Mouse (Mus musculus): ENCODE results near the gene Kcp.

DNA sequence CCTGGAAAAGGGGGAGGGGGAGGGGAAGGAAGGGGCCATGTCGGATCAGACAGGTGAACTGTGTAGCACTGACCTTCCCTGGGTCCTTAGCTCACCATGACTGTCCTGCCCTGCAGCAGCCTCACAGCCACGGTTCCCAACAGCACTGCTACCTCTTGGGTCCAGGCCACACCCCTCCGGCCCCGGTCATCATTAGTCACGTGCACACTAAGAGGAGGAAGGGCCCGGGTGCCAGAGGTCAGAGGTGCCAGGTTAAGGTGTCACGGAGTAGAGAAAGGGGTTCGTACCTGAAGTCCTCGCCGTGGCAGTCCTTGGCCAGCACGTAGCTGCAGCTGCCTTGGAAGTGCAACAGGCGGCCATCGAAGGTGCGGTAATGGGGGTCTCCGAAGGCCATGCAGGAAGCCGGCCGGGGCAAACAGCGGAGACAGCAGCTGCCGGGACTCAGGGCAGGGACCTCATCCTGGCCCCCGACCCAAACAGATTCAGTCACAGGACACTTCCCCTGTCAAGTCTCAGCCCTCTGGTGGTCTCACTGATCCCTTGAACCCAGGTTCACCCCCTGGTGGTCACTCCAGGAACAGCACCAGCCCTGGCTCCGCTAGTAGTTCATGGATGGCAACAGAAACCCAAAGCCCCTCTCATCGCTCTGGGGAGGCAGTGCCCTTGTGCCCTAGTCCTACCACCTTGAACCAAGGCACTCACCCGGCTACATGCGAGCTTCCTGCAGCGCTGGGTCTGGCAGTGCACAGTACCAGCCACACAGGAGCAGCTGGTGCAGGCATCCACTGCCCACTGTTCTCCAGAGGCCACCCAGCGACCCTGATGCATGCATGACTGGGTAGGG lies 22.8 kb downstream of the Kcp start:
- peak; percentile 79 for TF ChIP-seq CTCF (conservative IDR thresholded peaks at IDR 0.05; ENCODE audit: insufficient read depth, insufficient read length, low read depth, low read length)
- no peak for TF ChIP-seq POLR2A (IDR thresholded peaks at IDR 0.05; ENCODE audit: low read depth, low read length)

Data from kidney, adult 2 months (tissue).